Mouse (Mus musculus): ENCODE measurements around the gene Pip5k1c.
A peak's percentile ranks its signal among the peaks of the same experiment; 100 is the strongest.

DNA sequence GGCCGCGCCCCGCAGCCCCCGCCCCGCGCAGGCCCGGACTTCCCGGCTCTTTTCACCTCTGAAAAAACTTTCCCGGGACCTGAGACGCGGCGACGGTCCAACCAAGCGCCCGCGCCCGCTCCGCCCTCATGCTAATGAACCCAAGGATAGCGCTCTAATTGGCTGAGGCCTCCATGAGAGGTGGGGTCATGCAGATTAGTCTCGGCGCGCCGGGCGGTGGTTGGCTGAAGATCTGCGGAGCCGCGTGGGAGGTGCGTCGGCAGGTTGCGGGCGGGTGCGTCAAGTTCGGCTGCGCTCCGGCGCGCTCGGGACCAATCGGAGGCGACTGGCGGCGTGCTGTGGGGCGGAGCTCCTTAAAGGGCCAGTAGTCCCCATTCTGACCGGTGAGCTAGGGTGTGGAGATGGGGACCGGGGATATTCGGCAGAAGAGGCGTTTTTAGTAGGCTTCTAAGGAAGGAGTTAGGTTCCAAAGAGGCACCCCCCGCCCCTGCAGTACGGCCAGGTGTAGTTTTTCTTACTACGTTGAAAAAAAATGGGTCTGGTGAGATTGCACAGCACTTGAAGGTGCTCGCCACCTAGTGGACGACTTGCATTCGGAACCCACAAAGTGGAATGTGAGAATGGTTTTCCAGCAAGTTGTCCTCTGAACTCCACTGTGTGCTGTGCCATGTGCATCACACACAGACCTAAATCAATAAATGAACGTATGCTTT lies 57.7 kb downstream of the Pip5k1c start, which contains the start of gene Hmg20b:
- peak; percentile 46; the same call in 1 of the 2 replicates for TF ChIP-seq POLR2A (IDR thresholded peaks at IDR 0.05; ENCODE audit: borderline replicate concordance, extremely low read depth, low read depth, low read length)
- TF ChIP-seq CTCF (IDR thresholded peaks at IDR 0.05; ENCODE audit: insufficient read depth, low read length): peak; percentile 79

Data from lung, adult 2 months (tissue).